Mouse (Mus musculus) E14TG2a.4 (cell line): Measurements from ENCODE around the gene Glrx.

Experiments used
- CTCF ChIP-seq: conservative IDR thresholded peaks from 2 replicates; pipeline ENCODE4 v1.5.1; 2014; ENCODE audit warnings: low read length
- NANOG ChIP-seq: IDR thresholded peaks from 2 replicates; pipeline ENCODE4 v1.6.1; 2014; ENCODE audit warnings: borderline replicate concordance, low read length, mixed read lengths
- POU5F1 ChIP-seq: IDR thresholded peaks from 2 replicates; pipeline ENCODE4 v1.6.1; 2014; ENCODE audit warnings: low read length, borderline replicate concordance

DNA sequence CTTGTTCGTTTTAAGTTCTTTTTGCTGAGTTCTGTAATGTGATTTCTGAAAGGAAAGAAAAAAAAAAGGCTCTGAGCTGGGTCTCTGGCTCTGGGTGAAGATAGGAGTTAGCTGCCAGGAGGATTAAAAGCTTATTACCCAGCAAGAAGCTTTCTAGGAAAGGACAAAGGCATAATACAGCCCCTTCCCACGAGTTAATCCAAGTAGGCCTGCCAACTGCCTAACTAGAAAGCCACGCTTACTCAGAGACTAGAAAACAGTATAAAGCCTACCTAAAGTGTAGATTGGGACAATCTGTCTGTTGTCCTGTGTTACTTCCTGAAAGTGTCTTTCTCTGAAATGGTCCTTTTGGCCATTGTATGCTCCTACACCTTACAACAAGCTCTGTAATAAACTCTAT is 21.2 kb upstream of the Glrx start:
- TF ChIP-seq CTCF, result no peak
- no peak for TF ChIP-seq NANOG
- no peak for TF ChIP-seq POU5F1
